Mouse (Mus musculus) forebrain, embryonic 13.5 days (tissue): Measurements from ENCODE around the gene Inpp5e. TPM values are rescaled to one million over a fixed set of nuclear protein-coding genes. Genes with fewer than 3 reads are reported as not detected.

Experiments
- ATAC-seq: fragments of 200-750 bp; cut with Nextera tagmentation; 2 replicates; pipeline ENCODE4 v1.8.0; 2017
- H3K27ac ChIP-seq: fragments of 300-500 bp; sonication (generic); 2 replicates; pipeline ENCODE4 v1.5.1; 2015; ENCODE audit warnings: inconsistent platforms, mild to moderate bottlenecking, moderate library complexity
- H3K27me3 ChIP-seq: fragments of 300-500 bp; sonication (generic); 2 replicates; pipeline ENCODE4 v1.6.1; 2015; ENCODE audit warnings: mild to moderate bottlenecking, inconsistent platforms
- H3K36me3 ChIP-seq: fragments of 300-500 bp; sonication (generic); 2 replicates; pipeline ENCODE4 v1.6.1; 2015; ENCODE audit warnings: mild to moderate bottlenecking, inconsistent platforms; ENCODE audit not compliant: poor library complexity, severe bottlenecking
- H3K4me1 ChIP-seq: fragments of 300-500 bp; sonication (generic); 2 replicates; pipeline ENCODE4 v1.6.1; 2015; ENCODE audit warnings: inconsistent platforms
- H3K4me2 ChIP-seq: fragments of 300-500 bp; sonication (generic); 2 replicates; pipeline ENCODE4 v1.6.1; 2015; ENCODE audit warnings: inconsistent platforms, mild to moderate bottlenecking, moderate library complexity
- H3K4me3 ChIP-seq: fragments of 300-500 bp; sonication (generic); 2 replicates; pipeline ENCODE4 v1.5.1; 2015; ENCODE audit warnings: mild to moderate bottlenecking, inconsistent platforms
- H3K9ac ChIP-seq: fragments of 300-500 bp; sonication (generic); 2 replicates; pipeline ENCODE4 v1.6.1; 2015; ENCODE audit warnings: mild to moderate bottlenecking, inconsistent platforms
- H3K9me3 ChIP-seq: fragments of 300-500 bp; sonication (generic); replicated peaks from 2 replicates; pipeline ENCODE4 v1.6.1; 2016; ENCODE audit warnings: inconsistent platforms
- WGBS: fragments of 180-500 bp; shearing (Covaris S2); methylation state at CpG from one replicate; pipeline ENCODE4 v1.1.7; 2015; 5-methylcytosine and 5-hydroxymethylcytosine counted together
- polyA plus RNA-seq: library from polyadenylated mRNA; unstranded; fragments of >200 nt; fragmentation: Nextera tagmentation; extraction: Ambion mirVana; gene quantifications from 2 replicates; pipeline ENCODE4 v1.2.1, GENCODE M21; 2015

Gene Inpp5e
- polyA plus RNA-seq, 1 experiment from 2014 or later = 19.8 TPM

DNA sequence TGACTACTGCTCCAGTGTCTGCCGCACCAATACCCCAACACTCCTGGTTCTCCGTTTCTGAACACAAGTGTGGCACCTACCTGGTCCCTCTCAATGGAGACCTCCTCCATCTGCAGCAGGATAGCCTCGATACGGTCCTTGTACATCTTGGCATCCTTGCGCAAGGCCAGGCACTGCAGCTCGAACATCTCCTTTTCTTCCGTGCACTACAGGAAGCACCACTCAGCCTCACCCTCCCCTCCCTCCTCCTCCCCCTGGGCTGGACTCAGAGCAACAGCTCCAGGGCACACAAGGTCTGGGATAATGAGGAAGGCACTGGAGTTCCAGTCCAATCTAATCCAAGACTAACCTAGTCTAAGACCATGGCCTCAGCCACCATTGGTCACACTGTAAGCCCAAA, 52.3 kb downstream of the Inpp5e start:
- H3K9ac ChIP-seq = no peak overlapping the region
- no peaks in the 10 kb centered on the region for H3K27me3 ChIP-seq
- no peak overlapping the region for H3K4me3 ChIP-seq
- 78% methylated on average over 7 of the region's 7 CpGs for WGBS
- H3K36me3 ChIP-seq = no peaks in the 10 kb centered on the region
- no peak overlapping the region for H3K4me2 ChIP-seq
- ATAC-seq = no peak
- H3K27ac ChIP-seq = no peak overlapping the region
- no peaks in the 10 kb centered on the region for H3K9me3 ChIP-seq
- H3K4me1 ChIP-seq = peaks cover 12% of the 10 kb centered on the region

DNA sequence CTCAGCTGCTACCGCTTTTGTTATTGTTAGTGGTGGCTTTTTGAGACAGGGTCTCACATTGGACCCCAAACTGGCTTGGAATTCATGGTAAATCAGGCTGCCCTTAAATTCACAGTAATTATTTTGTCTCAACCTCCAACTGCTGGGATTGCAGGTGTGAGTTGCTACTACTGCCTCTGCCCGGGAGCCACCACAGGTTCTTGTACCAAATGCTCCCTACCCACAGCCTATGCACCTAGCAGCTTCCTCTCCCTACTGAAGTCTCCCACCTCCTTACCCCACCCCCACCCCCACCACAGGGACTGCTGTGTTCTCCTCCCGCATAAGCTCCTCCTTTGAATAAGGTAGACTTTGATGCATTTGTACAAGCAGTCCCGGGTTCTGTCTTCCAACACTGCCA, 52.8 kb downstream of the Inpp5e start:
- H3K4me3 ChIP-seq = no peak overlapping the region
- H3K9me3 ChIP-seq = no peaks in the 10 kb centered on the region
- peaks cover 14% of the 10 kb centered on the region for H3K4me1 ChIP-seq
- no peak for ATAC-seq
- H3K4me2 ChIP-seq = no peak overlapping the region
- no peak overlapping the region for H3K9ac ChIP-seq
- no peak overlapping the region for H3K27ac ChIP-seq
- WGBS = 85% methylated on average over 4 of the region's 4 CpGs
- no peaks in the 10 kb centered on the region for H3K36me3 ChIP-seq
- H3K27me3 ChIP-seq = no peaks in the 10 kb centered on the region

DNA sequence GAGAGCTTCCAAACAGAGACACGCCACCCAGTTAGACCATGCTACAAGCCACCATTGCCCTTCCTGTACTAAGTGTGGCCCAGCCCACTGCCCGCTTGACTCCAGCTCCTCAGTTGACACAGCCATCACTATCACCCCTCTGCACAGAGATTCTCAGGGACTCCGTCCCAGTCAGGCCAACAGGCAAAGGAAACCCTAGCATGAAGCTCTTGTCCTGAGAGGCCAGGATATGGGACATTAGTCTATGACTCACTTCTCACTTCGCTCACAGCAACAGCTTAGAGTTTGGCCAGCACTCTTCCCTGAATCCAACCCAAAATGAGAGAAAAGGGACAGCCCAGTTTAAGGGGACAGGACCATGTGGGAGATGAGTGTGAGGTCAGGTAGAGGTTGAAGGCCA, 54.6 kb downstream of the Inpp5e start:
- H3K4me1 ChIP-seq = peaks cover 26% of the 10 kb centered on the region
- H3K4me3 ChIP-seq = no peak overlapping the region
- H3K27ac ChIP-seq = no peak overlapping the region
- H3K9me3 ChIP-seq = no peaks in the 10 kb centered on the region
- H3K4me2 ChIP-seq = no peak overlapping the region
- WGBS = 98% methylated on average over 4 of the region's 4 CpGs
- no peak for ATAC-seq
- H3K27me3 ChIP-seq = no peaks in the 10 kb centered on the region
- peaks cover 10% of the 10 kb centered on the region for H3K36me3 ChIP-seq
- H3K9ac ChIP-seq = no peak overlapping the region

DNA sequence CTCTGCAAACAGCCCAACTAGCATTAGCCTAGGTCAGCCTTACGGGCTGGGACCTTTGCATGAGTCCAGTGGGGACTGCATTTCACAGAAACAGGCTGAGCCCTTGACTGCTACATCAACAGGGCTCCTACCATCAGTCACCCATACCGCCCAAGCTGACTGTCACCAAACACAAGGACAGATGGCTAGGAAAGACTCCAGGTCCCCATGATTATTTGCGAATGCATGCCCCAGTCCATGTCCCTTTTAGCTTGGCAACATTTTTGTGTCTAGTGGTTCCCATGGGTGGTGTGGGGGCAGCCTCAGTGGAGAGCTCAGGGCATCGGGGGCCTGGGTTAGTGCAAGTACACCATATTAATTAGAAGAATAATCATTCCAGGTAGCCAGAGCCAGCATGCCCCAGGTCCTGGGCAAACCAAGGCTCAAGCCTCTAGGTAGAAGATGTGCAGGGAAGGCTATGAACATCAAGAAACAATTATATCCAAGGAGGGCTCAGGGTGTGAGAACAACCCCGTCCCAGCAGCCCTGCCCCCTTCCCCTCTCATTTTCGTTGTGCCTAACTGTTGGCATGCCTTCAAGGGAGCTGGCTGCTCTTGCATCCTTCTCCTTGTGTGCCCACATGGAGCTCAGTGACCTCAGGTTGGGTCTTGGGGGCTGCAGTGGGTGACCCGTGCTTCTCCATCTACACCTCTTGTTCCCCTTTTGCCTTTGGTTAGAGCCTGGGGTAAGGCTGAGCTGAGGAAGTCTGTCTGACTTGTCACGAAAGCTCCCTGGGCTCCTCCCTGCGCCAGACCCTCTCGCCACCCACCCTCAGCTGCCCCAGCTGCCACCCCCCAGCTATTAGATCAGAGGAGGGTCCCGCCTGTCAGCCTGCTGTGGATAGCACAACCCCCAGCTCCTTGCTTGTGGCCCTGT, 55.7 kb downstream of the Inpp5e start:
- peak overlapping the region; percentile 96 for H3K4me2 ChIP-seq
- ATAC-seq = no peak
- WGBS = 91% methylated on average over 11 of the region's 11 CpGs
- H3K9ac ChIP-seq = peak overlapping the region; percentile 93
- no peak overlapping the region for H3K27ac ChIP-seq
- H3K9me3 ChIP-seq = no peaks in the 10 kb centered on the region
- peaks cover 26% of the 10 kb centered on the region for H3K4me1 ChIP-seq
- peaks cover 21% of the 10 kb centered on the region for H3K36me3 ChIP-seq
- peak overlapping the region; percentile 85 for H3K4me3 ChIP-seq
- H3K27me3 ChIP-seq = no peaks in the 10 kb centered on the region

DNA sequence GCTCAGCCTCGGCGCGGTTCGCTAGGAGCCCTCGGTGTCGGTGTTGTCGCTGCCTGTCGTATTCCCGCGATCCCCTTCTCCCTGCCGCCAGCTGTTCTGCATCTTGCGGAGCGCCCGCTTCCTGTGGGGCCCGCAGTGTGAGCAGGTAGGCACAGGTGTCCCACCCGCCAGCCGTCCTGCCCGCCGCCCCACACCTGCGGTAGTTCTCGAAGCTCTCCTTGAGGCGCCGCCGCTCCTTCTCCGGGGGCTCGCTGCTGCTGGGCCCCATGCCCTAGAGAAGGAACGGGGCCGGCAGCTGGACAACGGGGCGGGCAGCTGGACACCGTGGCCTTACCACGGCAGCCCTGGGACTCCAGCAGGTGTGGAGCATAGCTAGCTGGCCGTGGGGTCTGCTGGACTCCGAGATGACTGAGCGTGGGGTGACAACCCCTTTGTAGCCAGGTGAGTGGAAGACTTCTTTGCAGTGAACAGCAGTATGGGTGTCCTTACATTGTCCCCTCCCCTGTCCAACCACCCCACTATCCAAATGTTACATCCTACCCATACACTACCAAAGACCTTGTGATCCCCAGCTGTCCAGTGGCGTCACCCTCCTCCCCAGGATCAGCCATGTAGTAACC, 56.6 kb downstream of the Inpp5e start:
- Histone ChIP-seq H3K27ac (peak overlapping the region; percentile 84), H3K4me3 (peak overlapping the region; percentile 85), H3K4me1 (peaks cover 26% of the 10 kb centered on the region), H3K9ac (peak overlapping the region; percentile 93), H3K27me3 (no peaks in the 10 kb centered on the region), H3K36me3 (peaks cover 30% of the 10 kb centered on the region), H3K9me3 (no peaks in the 10 kb centered on the region), H3K4me2 (peak overlapping the region; percentile 96)
- WGBS = 3% methylated on average over 36 of the region's 36 CpGs
- peak; percentile 63 for ATAC-seq

DNA sequence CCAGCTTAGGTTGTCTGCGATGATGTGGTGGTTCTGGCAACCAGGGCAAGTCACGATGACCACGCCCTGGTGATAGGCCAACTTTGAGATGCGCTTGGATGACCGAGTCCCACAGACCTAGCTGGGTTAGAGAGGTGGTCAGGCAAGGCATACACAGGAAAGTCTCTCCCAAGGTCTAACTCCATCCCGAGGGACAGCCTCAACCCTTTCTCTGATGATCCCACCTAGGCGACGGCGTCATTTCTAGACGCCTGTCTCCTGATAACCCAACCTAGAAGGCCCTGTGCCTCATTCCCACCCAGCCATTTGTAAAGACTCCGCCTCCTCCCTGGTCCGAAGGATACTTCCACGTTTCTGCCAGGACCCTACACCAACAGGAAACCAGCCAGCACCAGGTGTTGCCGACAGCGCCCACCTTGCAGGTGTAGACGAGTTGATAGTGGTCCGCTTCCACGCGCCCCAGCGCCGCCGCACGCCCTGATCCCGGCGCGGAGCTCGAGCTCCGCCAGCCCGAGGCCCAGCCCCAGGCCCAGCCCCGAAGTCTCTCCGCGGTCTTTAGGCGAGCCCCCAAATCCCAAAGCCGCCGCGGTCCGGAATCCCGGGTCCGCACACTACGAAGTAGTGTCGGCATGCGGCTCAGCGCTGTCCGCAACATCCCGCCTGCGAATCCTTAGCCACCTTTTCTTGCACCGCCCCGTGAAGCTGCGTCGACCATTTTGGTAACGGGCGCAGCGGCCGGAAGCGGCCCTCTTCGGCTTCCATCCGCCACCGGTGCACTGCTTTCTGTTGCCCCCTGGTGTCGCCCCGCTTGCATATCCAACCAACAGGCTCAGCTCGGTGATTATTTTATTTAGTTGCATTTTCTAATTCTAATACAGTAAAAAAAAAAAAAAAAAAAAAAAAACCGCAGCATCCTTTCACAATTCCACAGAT, 57.4 kb downstream of the Inpp5e start, which contains the start of gene Dnlz:
TSS of gene Dnlz (minus strand) at position 753 of the 933 bp plus-strand sequence.
- peak within 1 kb of the TSS; percentile 96 for H3K4me2 ChIP-seq
- H3K9ac ChIP-seq = peak within 1 kb of the TSS; percentile 93
- H3K4me1 ChIP-seq = peaks cover 26% of the 10 kb centered on the region
- peak; percentile 84 for ATAC-seq
- no peaks in the 10 kb centered on the region for H3K27me3 ChIP-seq
- WGBS = 2% methylated on average over 62 of the region's 62 CpGs
- peak within 1 kb of the TSS; percentile 85 for H3K4me3 ChIP-seq
- H3K36me3 ChIP-seq = peaks cover 38% of the 10 kb centered on the region
- peak within 1 kb of the TSS; percentile 84 for H3K27ac ChIP-seq
- H3K9me3 ChIP-seq = no peaks in the 10 kb centered on the region

DNA sequence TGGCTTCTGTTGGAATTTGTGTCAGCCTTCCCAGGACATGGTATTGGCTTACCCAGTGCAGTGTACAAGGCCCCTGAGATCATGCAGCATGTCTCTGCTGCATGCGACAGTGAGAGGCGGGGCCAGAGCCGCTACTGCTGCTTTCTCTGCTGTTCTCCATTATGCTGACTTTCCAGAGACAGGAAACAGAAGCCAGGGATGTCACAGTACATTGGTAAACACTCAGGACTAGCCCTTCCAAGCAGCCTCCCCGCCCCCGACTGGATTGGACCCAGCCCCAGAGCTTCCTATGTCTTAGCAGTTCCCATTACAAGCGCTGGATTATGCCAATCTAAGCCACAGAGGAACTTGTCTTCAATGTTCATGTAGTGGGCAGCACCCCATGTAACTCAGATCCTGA, 60.8 kb downstream of the Inpp5e start:
- H3K36me3 ChIP-seq = peaks cover 72% of the 10 kb centered on the region
- H3K9ac ChIP-seq = no peak overlapping the region
- no peak overlapping the region for H3K4me3 ChIP-seq
- no peak overlapping the region for H3K27ac ChIP-seq
- H3K4me2 ChIP-seq = no peak overlapping the region
- no peaks in the 10 kb centered on the region for H3K9me3 ChIP-seq
- peaks cover 23% of the 10 kb centered on the region for H3K4me1 ChIP-seq
- no peaks in the 10 kb centered on the region for H3K27me3 ChIP-seq
- 73% methylated on average over 6 of the region's 6 CpGs for WGBS
- ATAC-seq = no peak

Other genes with a start within 250 kb of the Inpp5e start
- 0.09 and 0.21 TPM in 2 replicates for gene Lhx3, start 200.9 kb downstream of the Inpp5e start, polyA plus RNA-seq
- 13.5 and 15.7 TPM in 2 replicates for gene Qsox2, start 171.7 kb downstream of the Inpp5e start, polyA plus RNA-seq
- 0.18 and 0.35 TPM in 2 replicates for gene Ccdc187, start 114.6 kb downstream of the Inpp5e start, polyA plus RNA-seq
- 97.7 and 120 TPM in 2 replicates for gene Gpsm1, start 93.7 kb downstream of the Inpp5e start, polyA plus RNA-seq
- gene Dnlz, start 57.1 kb downstream of the Inpp5e start, polyA plus RNA-seq = 31.1 and 32.2 TPM in 2 replicates
- gene Card9, start 48.3 kb downstream of the Inpp5e start, polyA plus RNA-seq = 0.72 and 2.0 TPM in 2 replicates
- 25.1 and 30.9 TPM in 2 replicates for gene Snapc4, start 28.6 kb downstream of the Inpp5e start, polyA plus RNA-seq
- 156 and 164 TPM in 2 replicates for gene Entr1, start 19.9 kb downstream of the Inpp5e start, polyA plus RNA-seq
- gene Pmpca, start 19.9 kb downstream of the Inpp5e start, polyA plus RNA-seq = 103 and 111 TPM in 2 replicates
- gene Sec16a, start 36.0 kb upstream of the Inpp5e start, polyA plus RNA-seq = 16.9 and 22.5 TPM in 2 replicates
- gene Notch1, start 107.5 kb upstream of the Inpp5e start, polyA plus RNA-seq = 28.1 and 32.8 TPM in 2 replicates
- gene Egfl7, start 170.8 kb upstream of the Inpp5e start, polyA plus RNA-seq = 50.2 and 55.8 TPM in 2 replicates
- gene Gm20532, start 177.4 kb upstream of the Inpp5e start, polyA plus RNA-seq = not detected in 2 replicates
- gene Agpat2, start 195.2 kb upstream of the Inpp5e start, polyA plus RNA-seq = 2.5 and 3.6 TPM in 2 replicates
- gene Fam69b, start 219.3 kb upstream of the Inpp5e start, polyA plus RNA-seq = 81.9 and 89.4 TPM in 2 replicates